Mouse (Mus musculus) midbrain, embryonic 14.5 days (tissue): ENCODE data around the gene Rprd1b. TPM values are rescaled to one million over a fixed set of nuclear protein-coding genes. Genes with fewer than 3 reads are reported as not detected.
A peak's percentile ranks its signal among the peaks of the same experiment; 100 is the strongest.

Experiments
- ATAC-seq: fragments of 200-750 bp; cut with Nextera tagmentation; 2 replicates; pipeline ENCODE4 v1.8.0; 2017; ENCODE audit warnings: moderate number of reproducible peaks, moderate library complexity; ENCODE audit not compliant: low FRiP score, low TSS enrichment
- DNase-seq: peaks from one replicate; pipeline ENCODE4 v3.0.0-alpha.2; 2015
- H3K27ac ChIP-seq: fragments of 300-500 bp; sonication (generic); replicated peaks from 2 replicates; pipeline ENCODE4 v1.5.1; 2014; ENCODE audit warnings: mild to moderate bottlenecking, low read depth, low read length, moderate library complexity
- H3K27me3 ChIP-seq: fragments of 300-500 bp; sonication (generic); 2 replicates; pipeline ENCODE4 v1.6.1; 2014; ENCODE audit warnings: low read length, control low read depth, mixed read lengths; ENCODE audit not compliant: control insufficient read depth, insufficient read depth
- H3K36me3 ChIP-seq: fragments of 300-500 bp; sonication (generic); 2 replicates; pipeline ENCODE4 v1.6.1; 2014; ENCODE audit warnings: low read length, control low read depth; ENCODE audit not compliant: control insufficient read depth, insufficient read depth
- H3K4me1 ChIP-seq: fragments of 300-500 bp; sonication (generic); 2 replicates; pipeline ENCODE4 v1.6.1; 2014; ENCODE audit warnings: mild to moderate bottlenecking, antibody characterized with exemption, low read length, control low read depth; ENCODE audit not compliant: control insufficient read depth, insufficient read depth
- H3K4me2 ChIP-seq: fragments of 300-500 bp; sonication (generic); 2 replicates; pipeline ENCODE4 v1.6.1; 2014; ENCODE audit warnings: mild to moderate bottlenecking, low read length, moderate library complexity
- H3K4me3 ChIP-seq: fragments of 300-500 bp; sonication (generic); replicated peaks from 2 replicates; pipeline ENCODE4 v1.5.1; 2014; ENCODE audit warnings: low read depth, low read length
- H3K9ac ChIP-seq: fragments of 300-500 bp; sonication (generic); replicated peaks from 2 replicates; pipeline ENCODE4 v1.6.1; 2014; ENCODE audit warnings: mild to moderate bottlenecking, low read length, moderate library complexity
- H3K9me3 ChIP-seq: fragments of 300-500 bp; sonication (generic); 2 replicates; pipeline ENCODE4 v1.6.1; 2016; ENCODE audit warnings: low read length, control low read depth, mixed read lengths; ENCODE audit not compliant: control insufficient read depth
- WGBS: fragments of 180-500 bp; shearing (Covaris S2); extraction: QIAGEN DNeasy Blood & Tissue Kit; methylation state at CpG from one replicate; pipeline ENCODE4 v1.1.7; 2014; 5-methylcytosine and 5-hydroxymethylcytosine counted together
- polyA plus RNA-seq: library from polyadenylated mRNA; unstranded; fragments of >200 nt; fragmentation: Nextera tagmentation; extraction: Ambion mirVana; gene quantifications from 2 replicates; pipeline ENCODE4 v1.2.1, GENCODE M21; 2014

Gene Rprd1b
- polyA plus RNA-seq, 1 experiment from 2014 or later, result 40.2 TPM

- DNase-seq, result no peak
- H3K4me3 ChIP-seq, result no peak overlapping the region
- H3K27ac ChIP-seq, result no peak overlapping the region
- H3K9ac ChIP-seq, result no peak overlapping the region
- H3K36me3 ChIP-seq, result no peaks in the 10 kb centered on the region
- ATAC-seq, result no peak
- H3K27me3 ChIP-seq, result no peaks in the 10 kb centered on the region
- H3K4me1 ChIP-seq, result no peaks in the 10 kb centered on the region
- H3K4me2 ChIP-seq, result no peak overlapping the region
- no peaks in the 10 kb centered on the region for H3K9me3 ChIP-seq
- WGBS, result 73% methylated on average over 5 of the region's 5 CpGs
Observed at GRCm38 (mm10) chr2:158114931-158115330, 86.6 kb downstream of the Rprd1b start.

GRCm38 (mm10) chr2:158115838-158116453, 87.6 kb downstream of the Rprd1b start:
- Histone ChIP-seq H3K4me1 (no peaks in the 10 kb centered on the region), H3K27me3 (no peaks in the 10 kb centered on the region), H3K36me3 (no peaks in the 10 kb centered on the region), H3K4me2 (no peak overlapping the region), H3K4me3 (no peak overlapping the region), H3K9me3 (no peaks in the 10 kb centered on the region), H3K27ac (no peak overlapping the region), H3K9ac (no peak overlapping the region)
- 88% methylated on average over 3 of the region's 3 CpGs for WGBS
- DNase-seq (no peak), ATAC-seq (no peak)

GRCm38 (mm10) chr2:158116653-158117052, 88.4 kb downstream of the Rprd1b start:
- Histone ChIP-seq H3K36me3 (no peaks in the 10 kb centered on the region), H3K4me2 (no peak overlapping the region), H3K27me3 (no peaks in the 10 kb centered on the region), H3K9ac (no peak overlapping the region), H3K27ac (no peak overlapping the region), H3K9me3 (no peaks in the 10 kb centered on the region), H3K4me3 (no peak overlapping the region), H3K4me1 (no peaks in the 10 kb centered on the region)
- 66% methylated on average over 6 of the region's 6 CpGs for WGBS
- no peak for ATAC-seq
- DNase-seq, result no peak

- no peak for DNase-seq
- Histone ChIP-seq H3K27me3 (no peaks in the 10 kb centered on the region), H3K4me2 (no peak overlapping the region), H3K27ac (no peak overlapping the region), H3K9me3 (no peaks in the 10 kb centered on the region), H3K9ac (no peak overlapping the region), H3K36me3 (no peaks in the 10 kb centered on the region), H3K4me3 (no peak overlapping the region), H3K4me1 (no peaks in the 10 kb centered on the region)
- no peak for ATAC-seq
- WGBS, result 83% methylated on average over 4 of the region's 4 CpGs
Observed at GRCm38 (mm10) chr2:158119145-158119544, 90.8 kb downstream of the Rprd1b start.

- DNase-seq, result no peak
- H3K27me3 ChIP-seq, result no peaks in the 10 kb centered on the region
- 84% methylated on average over 8 of the region's 8 CpGs for WGBS
Observed at GRCm38 (mm10) chr2:158120211-158120610, 91.9 kb downstream of the Rprd1b start.

GRCm38 (mm10) chr2:158120868-158121267, 92.6 kb downstream of the Rprd1b start:
- Histone ChIP-seq H3K9ac (no peak overlapping the region), H3K9me3 (no peaks in the 10 kb centered on the region), H3K4me3 (no peak overlapping the region), H3K27me3 (no peaks in the 10 kb centered on the region), H3K36me3 (no peaks in the 10 kb centered on the region), H3K4me2 (no peak overlapping the region), H3K27ac (no peak overlapping the region), H3K4me1 (no peaks in the 10 kb centered on the region)
- no peak for DNase-seq
- no peak for ATAC-seq
- WGBS, result 81% methylated on average over 3 of the region's 3 CpGs

More at GRCm38 (mm10) chr2:158120211-158120610, 91.9 kb downstream of the Rprd1b start:
- Histone ChIP-seq H3K9ac (no peak overlapping the region), H3K4me3 (no peak overlapping the region), H3K27ac (no peak overlapping the region), H3K36me3 (no peaks in the 10 kb centered on the region), H3K4me1 (no peaks in the 10 kb centered on the region), H3K4me2 (no peak overlapping the region), H3K9me3 (no peaks in the 10 kb centered on the region)
- ATAC-seq, result no peak

GRCm38 (mm10) chr2:158121645-158122326, 93.5 kb downstream of the Rprd1b start:
- no peaks in the 10 kb centered on the region for H3K4me1 ChIP-seq
- ATAC-seq (no peak), DNase-seq (peak; percentile 45)
- H3K4me3 ChIP-seq, result no peak overlapping the region
- H3K9ac ChIP-seq, result no peak overlapping the region
- H3K27ac ChIP-seq, result no peak overlapping the region
- no peaks in the 10 kb centered on the region for H3K36me3 ChIP-seq
- H3K9me3 ChIP-seq, result no peaks in the 10 kb centered on the region
- 68% methylated on average over 12 of the region's 12 CpGs for WGBS
- no peak overlapping the region for H3K4me2 ChIP-seq
- no peaks in the 10 kb centered on the region for H3K27me3 ChIP-seq

GRCm38 (mm10) chr2:158122814-158123213, 94.5 kb downstream of the Rprd1b start:
- Histone ChIP-seq H3K4me2 (no peak overlapping the region), H3K27ac (no peak overlapping the region), H3K9me3 (no peaks in the 10 kb centered on the region), H3K36me3 (no peaks in the 10 kb centered on the region), H3K4me1 (no peaks in the 10 kb centered on the region), H3K27me3 (no peaks in the 10 kb centered on the region), H3K4me3 (no peak overlapping the region), H3K9ac (no peak overlapping the region)
- DNase-seq (no peak), ATAC-seq (no peak)
- WGBS, result 79% methylated on average over 6 of the region's 6 CpGs

- H3K4me1 ChIP-seq, result no peaks in the 10 kb centered on the region
- H3K9ac ChIP-seq, result no peak overlapping the region
- H3K36me3 ChIP-seq, result no peaks in the 10 kb centered on the region
- no peak overlapping the region for H3K27ac ChIP-seq
- no peaks in the 10 kb centered on the region for H3K27me3 ChIP-seq
- 93% methylated on average over 6 of the region's 6 CpGs for WGBS
- ATAC-seq (no peak), DNase-seq (no peak)
- no peaks in the 10 kb centered on the region for H3K9me3 ChIP-seq
- no peak overlapping the region for H3K4me3 ChIP-seq
- no peak overlapping the region for H3K4me2 ChIP-seq
Observed at GRCm38 (mm10) chr2:158127245-158127644, 98.9 kb downstream of the Rprd1b start.
